19 mouse cellular contexts compared by ENCODE assay signal in genomic region chr14:78690883-78691282, GRCm38 (mm10). TPM values are rescaled to one million over a fixed set of nuclear protein-coding genes. Genes with fewer than 3 reads are reported as not detected.
A peak's percentile ranks its signal among the peaks of the same experiment; 100 is the strongest.
DNase-seq lines count a peak whose midpoint lies in the region; ATAC-seq lines count a peak whose summit lies in the region.
"Had no signal": no experiment of that assay in that cellular context is flagged by ENCODE, and none has a peak within 500 bp of the region (broad histone marks: within the 10 kb centered on the region; RNA-seq: fewer than 3 reads in every experiment).

No protein-coding gene starts in this region.

- H3K36me3 ChIP-seq in lung, embryonic 15.5 days = no peaks in the 10 kb centered on the region
- H3K36me3 ChIP-seq: embryonic facial prominence, embryonic 10.5 days; embryonic facial prominence, embryonic 12.5 days; forebrain, embryonic 15.5 days had no signal

- no peaks in the 10 kb centered on the region for H3K9me3 ChIP-seq in lung, embryonic 15.5 days
- H3K9me3 ChIP-seq: embryonic facial prominence, embryonic 10.5 days; embryonic facial prominence, embryonic 12.5 days; forebrain, embryonic 13.5 days; forebrain, embryonic 15.5 days had no signal

- 67% methylated on average over 1 of the region's 1 CpGs for whole genome bisulfite sequencing in lung, embryonic 15.5 days

- H3K27ac ChIP-seq in lung, embryonic 15.5 days = peak overlapping the region; percentile 6; the same call in 1 of the 2 replicates
- H3K27ac ChIP-seq: embryonic facial prominence, embryonic 10.5 days; embryonic facial prominence, embryonic 12.5 days; forebrain, embryonic 13.5 days; forebrain, embryonic 15.5 days had no signal

- no peak for ATAC-seq in lung, embryonic 15.5 days (ENCODE audit: borderline replicate concordance, extremely low read depth, low FRiP score, low TSS enrichment)
- ATAC-seq: activated CD4-positive, CD25-positive, alpha-beta regulatory T cell, adult 4 months; forebrain, embryonic 13.5 days; forebrain, embryonic 15.5 days had no signal

- no peak overlapping the region for H3K4me2 ChIP-seq in lung, embryonic 15.5 days
- H3K4me2 ChIP-seq: embryonic facial prominence, embryonic 12.5 days; forebrain, embryonic 13.5 days; forebrain, embryonic 15.5 days had no signal

- peaks cover 22% of the 10 kb centered on the region; the same call in 1 of the 2 replicates for H3K4me1 ChIP-seq in lung, embryonic 15.5 days
- H3K4me1 ChIP-seq: embryonic facial prominence, embryonic 12.5 days; forebrain, embryonic 13.5 days; forebrain, embryonic 15.5 days had no signal

- no peak for DNase-seq in lung, postnatal 14 days
- peak; percentile 29 for DNase-seq in lung, postnatal 10 days
- DNase-seq in lung, adult 18-20 months = no peak
- peak; percentile 51 for DNase-seq in lung, postnatal 36 days
- DNase-seq in T-cell, adult 2 months (ENCODE audit: low spot score) = no peak
- DNase-seq: adrenal gland, adult 8-10 months; adrenal gland, postnatal 14 days; adrenal gland, postnatal 36 days; cerebellum, adult 11-12 months; cerebellum, adult 2 months; cerebellum, adult 9-10 months; cerebellum, postnatal 10 days; cerebellum, postnatal 25 days had no signal

- H3K4me3 ChIP-seq in lung, embryonic 15.5 days = no peak overlapping the region
- H3K4me3 ChIP-seq: embryonic facial prominence, embryonic 10.5 days; embryonic facial prominence, embryonic 12.5 days; forebrain, embryonic 13.5 days; forebrain, embryonic 15.5 days had no signal

- H3K9ac ChIP-seq in lung, embryonic 15.5 days = no peak overlapping the region
- H3K9ac ChIP-seq: embryonic facial prominence, embryonic 12.5 days; forebrain, embryonic 13.5 days; forebrain, embryonic 15.5 days had no signal

- H3K27me3 ChIP-seq in lung, embryonic 15.5 days = no peaks in the 10 kb centered on the region
- H3K27me3 ChIP-seq: embryonic facial prominence, embryonic 12.5 days; forebrain, embryonic 13.5 days; forebrain, embryonic 15.5 days had no signal

RNA-seq across cellular contexts. Expression of gene Dgkh, which starts 41.7 kb away (rescaled TPM):
- polyA plus RNA-seq in lung, embryonic 15.5 days (2015; fragmentation: Nextera tagmentation; extraction: Ambion mirVana) = 2.2 and 2.3 TPM in 2 replicates

Comparison
In these comparisons a context has a peak if more than half of its experiments do, and no peak if none do; other contexts are left out.
1. DNase-seq: peak in lung, postnatal 10 days (single experiment) and lung, postnatal 36 days (single experiment); none in lung, postnatal 14 days (single experiment), lung, adult 18-20 months (0 of 2) and T-cell, adult 2 months (single experiment).